Mouse (Mus musculus) ES-E14 (cell line): ENCODE data around the gene Nol4l.

Experiments used
- CHD2 ChIP-seq: IDR thresholded peaks from 2 replicates; pipeline ENCODE4 v1.6.1; 2014; ENCODE audit warnings: mild to moderate bottlenecking, low read depth, low read length, inconsistent platforms
- ZNF384 ChIP-seq: IDR thresholded peaks from 2 replicates; pipeline ENCODE4 v1.6.1; 2012; ENCODE audit warnings: low read depth, low read length, inconsistent platforms

GRCm38 (mm10) chr2:153448519-153448918 lies 81.3 kb downstream of the Nol4l start:
- no peak for TF ChIP-seq CHD2
- no peak for TF ChIP-seq ZNF384
